Mouse (Mus musculus) testis, postnatal 14 days (tissue): ENCODE data around the gene Dazap2.
"Not testable (repeated sequence)": the region's sequence is repeated elsewhere in the genome, so short reads cannot be mapped to it uniquely, and the experiment has no call there.

Experiments
- DNase-seq: peaks from one replicate; pipeline ENCODE4 v3.0.0; 2021; ENCODE audit warnings: low spot score

The Dazap2 gene

DNA sequence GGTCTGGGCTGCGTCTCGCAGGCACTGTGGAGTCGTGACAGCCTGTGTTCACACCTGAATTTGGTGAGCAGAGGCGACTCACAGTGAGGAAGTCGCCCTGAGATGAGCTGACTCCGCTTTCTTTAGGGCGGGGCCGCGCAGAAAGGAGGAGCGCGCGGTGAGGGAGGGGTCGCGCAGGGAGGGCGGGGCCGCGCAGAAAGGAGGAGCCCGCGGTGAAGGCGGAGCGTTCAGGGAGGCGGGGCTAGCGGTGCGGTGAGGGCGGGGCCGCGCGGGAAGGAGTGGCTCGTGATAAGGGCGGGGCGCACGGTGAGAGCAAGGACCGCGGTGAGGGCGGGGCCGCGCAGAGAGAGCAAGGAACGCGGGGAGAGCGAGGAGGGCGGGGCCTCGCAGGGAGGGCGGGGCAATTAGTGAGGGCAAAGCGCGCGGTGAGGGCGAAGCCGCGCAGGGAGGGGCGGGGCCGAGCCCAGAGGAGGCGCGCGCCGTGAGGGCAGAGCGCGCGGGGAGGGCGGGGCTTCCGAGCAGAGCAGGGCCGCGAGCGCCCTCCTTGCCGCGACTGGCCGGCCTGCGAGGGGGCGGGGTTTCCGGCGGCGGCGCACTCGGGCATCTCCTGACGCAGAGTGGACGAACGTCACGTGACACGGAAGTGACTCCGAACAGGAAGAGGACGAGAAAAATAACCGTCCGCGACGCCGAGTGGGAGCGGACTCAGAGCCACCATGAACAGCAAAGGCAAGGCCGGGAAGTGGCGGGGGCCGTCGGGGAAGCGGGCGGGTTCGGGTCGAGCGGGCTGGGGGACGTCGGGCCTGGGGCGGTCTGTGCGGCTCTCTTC, at the start of gene Dazap2:
Dazap2 (plus strand) TSS at position 354 of the 829 bp plus-strand sequence.
- peak; percentile 99 for DNase-seq

DNA sequence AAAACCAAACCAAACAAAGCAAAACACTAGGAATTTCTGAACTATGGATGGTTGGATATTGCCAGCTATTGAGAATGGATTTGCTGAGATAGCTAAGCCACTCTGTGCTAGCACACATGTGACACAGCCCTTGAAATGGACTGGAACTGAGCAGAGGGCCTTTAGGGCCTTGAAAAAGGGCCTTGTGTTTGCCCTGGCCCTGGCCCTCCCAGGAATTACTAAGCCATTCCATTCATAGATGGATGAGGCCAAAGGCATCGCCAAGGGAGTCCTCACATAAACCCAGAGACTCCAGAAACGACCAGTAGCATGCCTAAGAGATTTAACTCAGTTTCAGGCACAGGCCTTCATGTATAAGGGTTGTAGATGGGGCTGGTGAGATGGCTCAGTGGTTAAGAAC, 48.6 kb upstream of the Dazap2 start:
- DNase-seq: no peak

DNA sequence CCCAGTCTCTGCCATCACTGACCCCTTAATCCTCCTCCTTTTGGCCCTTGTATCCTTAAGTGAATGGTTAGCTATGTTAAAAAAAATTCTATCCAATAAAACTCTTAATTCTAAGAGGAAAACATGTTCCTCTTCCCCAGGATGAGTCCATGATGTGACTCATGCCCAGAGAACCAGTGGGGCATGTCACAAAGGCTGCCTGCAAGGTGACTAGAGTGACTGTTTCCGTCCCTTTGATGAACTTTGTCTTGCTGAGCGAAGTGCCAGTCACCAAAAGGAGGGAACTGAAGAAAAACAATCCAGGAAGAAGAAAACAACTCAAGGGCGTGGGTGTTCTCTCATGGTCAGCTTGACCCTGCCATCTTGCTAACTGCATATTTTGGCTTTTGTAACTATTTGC, 45.9 kb upstream of the Dazap2 start:
- no peak for DNase-seq

DNA sequence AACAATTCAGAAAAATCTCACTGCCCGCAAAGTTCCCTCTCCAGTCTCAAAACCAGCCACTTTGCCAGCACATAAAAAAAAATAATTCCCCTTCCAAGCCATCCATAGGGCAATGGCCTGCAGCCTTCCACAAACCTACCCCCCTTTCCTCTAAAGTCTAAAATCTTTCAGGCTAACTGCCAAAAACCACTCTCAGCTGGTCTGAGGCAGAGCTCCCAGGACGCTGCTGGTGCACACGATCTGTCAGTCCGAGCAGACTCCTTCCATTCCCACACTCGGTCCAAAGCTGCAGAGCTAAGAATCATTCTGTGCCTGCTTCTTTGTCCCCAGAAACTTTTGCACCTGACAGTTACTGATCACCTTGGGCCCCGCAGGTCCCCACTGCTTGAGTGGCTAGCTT, 41.2 kb upstream of the Dazap2 start:
- DNase-seq: no peak

DNA sequence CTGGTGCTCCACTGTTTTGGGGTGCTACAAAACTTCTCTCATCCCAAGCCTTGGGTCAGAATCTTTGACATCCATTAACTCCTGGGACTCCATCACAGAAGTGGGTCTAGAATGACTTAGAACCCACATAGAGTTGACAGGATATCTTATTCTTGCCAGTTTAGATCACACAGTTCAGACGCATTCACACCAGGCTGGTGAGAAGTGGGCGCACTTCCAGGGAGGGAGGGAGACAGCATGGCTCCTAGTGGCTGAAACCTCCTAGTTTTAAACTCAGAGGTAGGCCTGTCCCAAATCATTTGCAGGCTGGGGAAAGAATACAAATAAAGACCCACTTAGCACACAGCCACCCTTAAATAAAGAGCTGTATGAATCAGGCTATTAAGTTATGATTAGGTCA, 40.8 kb upstream of the Dazap2 start:
- DNase-seq: no peak

DNA sequence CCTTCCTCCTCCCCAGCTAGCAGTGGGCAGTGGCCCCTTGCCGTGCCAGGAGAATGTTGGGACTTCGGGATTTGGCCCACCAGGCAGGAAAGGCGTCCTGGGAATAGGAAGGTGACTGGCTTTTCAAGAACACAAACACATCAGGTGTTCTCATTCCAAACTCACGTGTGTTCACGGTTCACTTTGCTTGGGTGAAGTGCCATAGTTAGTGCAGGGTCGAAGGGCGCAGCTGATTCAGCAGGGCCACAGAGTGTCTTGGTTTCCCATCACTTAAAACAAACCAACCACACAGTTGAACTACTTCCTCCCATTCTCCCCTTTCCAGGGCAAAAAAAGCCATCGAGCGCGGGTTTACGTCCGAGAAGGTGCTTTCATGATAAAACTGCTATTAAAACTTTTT, 39.8 kb upstream of the Dazap2 start:
- no peak for DNase-seq

DNA sequence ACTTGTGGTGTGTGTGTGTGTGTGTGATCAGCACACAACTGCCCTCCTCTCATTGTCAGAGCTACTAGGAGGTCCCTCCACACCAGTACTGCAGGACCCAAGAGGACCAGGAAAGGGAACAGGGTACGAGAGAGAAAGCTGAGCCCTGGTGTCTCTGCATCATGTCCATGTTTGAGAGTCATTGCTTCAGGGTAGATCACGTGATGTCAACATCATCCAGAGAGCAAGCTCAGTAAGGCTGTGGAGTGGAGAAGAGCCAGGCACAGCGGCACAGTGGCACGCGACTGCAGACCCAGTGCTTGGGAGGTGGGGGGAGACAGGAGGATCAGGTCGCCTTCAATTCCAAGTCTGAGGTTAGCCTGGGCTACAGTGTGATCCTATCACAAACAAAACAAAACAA, 38.8 kb upstream of the Dazap2 start:
- no peak for DNase-seq

DNA sequence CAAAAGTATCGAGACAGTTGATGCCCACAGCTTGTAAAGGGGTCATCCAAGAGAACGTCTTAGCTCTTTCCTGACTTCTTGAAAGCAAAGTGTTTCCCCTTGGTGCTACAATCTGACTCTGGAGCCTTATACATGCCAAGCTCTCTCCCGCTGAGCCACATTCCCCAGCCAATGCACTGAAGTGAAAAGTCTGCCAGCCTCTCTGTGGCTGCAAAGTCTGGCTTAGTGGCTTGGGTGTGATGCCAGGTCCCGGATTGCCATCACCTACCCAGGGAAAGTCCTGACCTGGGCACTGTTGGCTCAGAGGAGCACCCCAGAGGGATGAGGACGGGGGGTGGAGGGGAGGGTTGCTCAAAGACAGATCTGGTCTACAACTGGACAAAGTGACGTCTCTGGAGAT, 38.3 kb upstream of the Dazap2 start:
- DNase-seq: no peak

DNA sequence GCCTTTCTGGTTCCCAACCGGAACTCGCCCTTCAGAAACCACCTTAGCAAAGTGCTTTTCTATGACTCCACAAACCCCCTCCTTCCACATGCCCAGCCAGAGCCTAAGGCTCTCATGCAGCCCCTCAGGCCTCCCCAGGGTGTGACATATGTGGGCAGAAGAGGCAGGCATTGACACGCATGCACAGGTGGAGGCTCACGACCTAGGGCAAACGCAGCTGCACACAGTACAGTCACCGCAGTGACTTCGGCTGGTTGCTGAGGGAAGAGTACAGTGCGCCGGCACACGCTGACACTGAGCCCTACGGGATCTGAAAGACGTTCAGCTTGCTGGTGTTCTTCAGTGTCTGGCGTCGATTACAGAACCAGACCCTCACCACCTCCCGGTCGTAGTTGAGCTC, 37.2 kb upstream of the Dazap2 start:
- no peak for DNase-seq

DNA sequence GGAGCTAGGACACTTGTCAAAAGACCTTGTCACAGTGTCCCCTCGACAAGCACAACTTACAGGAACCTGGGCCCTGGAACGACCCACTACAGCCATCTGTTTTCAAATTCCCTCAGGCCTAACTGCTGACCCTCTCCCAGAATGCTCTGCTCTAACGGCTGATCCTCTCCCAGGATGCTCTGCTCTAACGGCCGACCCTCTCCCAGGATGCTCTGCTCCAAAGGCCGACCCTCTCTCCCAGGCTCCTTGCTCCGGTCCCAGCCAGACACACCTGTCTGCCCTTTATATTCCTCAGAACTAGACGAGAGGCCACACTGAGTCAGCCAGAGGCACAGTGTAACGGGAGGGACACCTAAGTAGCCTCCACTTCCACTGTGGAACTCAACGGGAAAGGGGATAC, 35.0 kb upstream of the Dazap2 start:
- DNase-seq: no peak

DNA sequence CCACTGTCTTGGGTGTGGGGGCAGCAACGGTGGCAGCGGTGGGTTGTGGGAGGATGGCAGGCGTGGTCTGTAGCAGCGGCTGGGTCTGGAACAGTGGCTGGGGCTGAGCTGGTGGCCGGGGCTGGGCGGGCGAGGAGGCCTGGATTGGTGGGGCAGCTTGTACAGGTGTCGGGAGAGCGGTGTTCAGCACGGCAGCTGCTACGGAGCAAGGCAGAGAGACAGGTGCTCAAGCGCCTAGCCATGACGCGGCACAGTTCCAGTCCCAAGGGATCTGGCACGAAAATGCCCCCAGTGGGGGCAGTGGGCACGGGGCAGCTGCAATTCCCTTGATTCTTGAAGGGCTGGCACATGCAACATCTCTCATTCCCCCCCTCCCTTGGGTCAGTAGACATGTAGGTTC, 29.2 kb upstream of the Dazap2 start:
- DNase-seq: no peak

DNA sequence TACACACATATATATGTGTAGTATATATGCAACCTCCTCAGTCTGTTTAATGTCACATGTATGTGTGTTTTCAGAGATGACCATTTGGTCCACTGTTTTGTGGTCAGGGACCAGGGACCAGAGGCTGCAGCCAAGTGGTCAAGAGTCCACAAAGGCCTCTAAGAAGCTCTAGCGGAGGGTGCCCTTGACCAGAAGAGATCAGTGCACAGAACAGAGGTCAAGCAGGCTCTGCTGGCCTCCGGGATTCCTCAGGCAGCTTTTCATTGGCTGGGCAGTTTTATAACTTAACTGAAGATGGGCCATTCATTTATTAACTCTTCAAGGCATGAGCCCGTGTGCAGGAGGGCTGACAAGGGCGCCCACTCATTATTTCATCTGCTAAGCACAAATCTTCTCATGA, 28.0 kb upstream of the Dazap2 start:
- no peak for DNase-seq

DNA sequence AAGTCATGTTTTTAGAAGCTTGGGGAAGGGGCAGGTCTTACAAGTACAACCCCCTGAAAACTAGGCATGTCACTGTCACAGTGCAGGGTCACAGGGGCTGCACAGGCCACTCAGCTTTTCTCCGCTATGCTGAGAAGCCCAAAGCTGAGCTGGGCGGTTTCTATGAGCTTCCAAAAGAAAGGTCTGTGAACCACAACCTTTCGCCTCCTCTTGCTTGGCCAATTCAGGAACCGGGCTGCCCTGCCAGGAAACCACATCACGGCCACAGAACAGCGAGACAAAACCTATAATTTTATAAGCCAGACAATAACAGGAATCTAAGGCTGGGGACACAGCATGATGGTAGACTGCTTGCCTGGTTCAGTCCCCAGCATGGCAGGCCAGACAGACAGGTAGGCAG, 26.9 kb upstream of the Dazap2 start:
- no peak for DNase-seq

DNA sequence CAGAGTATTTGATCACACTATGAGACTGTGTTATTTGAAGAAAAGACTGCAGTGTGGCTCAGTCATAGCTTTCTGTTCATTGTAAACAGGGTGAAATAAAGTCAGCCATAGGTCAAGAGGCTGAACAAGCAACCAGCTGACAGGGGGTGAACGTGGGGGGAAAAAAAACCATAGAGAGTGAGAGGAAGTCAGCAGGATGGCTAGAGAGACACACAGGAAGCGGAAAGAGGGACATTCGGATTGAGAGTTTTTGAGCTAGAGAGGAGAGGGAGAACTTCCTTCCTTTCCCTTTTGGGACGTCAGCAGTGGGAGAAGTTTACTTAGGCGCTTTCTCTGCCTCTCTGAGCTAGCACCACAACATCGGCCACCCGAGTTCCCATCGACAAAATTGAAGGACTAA, 24.7 kb upstream of the Dazap2 start:
- no peak for DNase-seq

DNA sequence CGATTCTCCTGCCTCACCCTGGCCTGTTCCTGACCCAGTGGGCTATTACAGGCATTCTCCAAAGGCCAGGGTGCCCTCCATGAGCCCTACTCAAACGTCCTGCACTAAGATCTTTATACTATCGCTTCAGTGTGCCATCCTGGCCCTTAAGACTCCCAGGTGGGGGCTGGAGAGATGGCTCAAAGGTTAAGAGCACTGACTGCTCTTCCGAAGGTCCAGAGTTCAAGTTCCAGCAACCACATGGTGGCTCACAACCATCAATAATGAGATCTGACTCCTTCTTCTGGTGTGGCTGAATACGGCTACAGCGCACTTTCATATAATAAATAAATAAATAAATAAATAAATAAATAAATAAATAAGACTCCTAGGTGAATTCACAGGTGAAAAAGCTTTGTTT, 22.3 kb upstream of the Dazap2 start:
- DNase-seq: no peak

DNA sequence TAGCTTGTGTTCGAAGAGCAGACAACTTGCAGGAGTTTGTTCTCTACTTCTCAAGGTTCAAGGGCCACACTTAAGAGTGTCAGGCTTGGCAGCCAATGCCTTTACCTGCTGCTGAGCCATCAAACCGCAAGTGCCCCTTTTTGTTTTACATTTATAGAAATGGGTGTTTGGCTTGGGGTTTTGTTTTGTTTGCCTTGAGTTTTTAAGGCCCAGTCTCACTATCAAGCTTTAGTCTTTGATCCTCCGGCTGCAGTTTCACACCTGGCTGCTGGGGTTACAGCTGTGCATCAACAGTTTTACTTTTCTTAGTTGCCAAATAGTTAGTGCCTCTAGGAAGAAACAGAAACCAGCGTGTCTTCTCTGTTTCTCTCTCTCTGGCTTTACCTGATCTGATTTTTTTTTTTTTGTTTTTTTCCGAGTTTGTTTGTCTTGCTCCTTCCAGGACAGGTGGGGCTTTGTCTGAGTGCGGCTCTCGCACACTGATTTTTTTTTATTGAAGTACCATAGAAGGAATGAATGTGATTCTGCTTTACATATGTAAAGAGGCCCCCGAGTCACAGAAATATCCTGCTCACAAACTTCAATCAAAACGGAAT, 16.8 kb upstream of the Dazap2 start:
- no peak for DNase-seq

DNA sequence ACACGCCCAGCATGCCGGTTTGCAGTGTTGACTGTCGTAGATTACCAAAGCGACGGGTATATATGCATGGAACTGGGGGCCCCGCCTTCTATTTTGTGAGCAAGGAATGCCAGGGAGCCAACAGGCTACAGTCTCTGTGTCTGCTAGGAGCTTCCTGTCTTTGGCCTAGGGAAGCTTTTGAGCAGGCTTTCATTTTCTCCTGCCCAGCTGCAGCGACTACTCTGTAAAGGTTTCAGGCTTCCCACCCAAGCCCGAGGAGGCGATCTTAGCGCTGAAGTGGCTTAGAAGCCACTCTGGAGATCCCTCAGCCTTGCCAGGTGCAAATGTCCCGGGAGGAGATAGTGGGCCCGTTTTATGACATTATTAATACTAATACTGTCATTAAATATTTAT, 16.3 kb upstream of the Dazap2 start:
- no peak for DNase-seq

DNA sequence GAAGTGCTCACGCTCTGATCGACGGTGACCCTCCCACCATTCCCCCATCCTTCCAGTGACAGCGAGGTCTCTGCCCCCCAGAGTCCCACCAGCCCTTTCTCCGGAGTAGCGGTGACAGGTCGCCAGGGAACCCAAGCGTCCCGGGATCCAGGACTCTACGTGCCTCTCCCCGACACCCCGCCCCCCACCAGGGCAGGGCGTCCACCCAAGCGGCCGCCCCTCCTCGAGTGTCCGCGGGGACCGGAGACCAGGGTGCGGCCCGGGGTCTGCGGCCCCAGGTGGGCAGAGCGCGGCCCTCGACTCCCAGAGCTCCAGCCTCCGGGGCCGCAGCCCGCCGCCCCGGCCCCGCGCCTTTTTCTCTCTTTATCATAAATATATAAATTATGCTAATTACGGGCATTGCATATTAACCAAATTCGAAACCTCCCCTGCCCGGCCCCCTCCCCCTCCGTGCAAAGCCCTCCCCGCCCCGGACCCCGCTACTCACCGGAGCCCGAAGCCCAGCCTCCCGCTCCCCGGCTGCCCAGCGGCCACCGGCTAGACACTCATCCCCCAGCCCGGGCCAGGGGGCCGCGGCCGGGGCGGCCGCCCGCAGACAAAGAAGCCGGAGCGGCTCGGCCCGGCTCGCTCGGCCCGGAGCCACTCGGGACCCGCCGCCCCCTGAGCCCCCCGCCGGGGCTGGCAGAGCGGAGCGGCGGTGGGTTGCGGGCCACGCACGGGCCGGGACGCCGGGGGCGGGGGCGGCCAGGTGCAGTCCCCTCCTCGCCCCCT, 15.7 kb upstream of the Dazap2 start, which contains the start of gene Pou6f1:
Pou6f1 (minus strand) TSS at position 709 of the 771 bp plus-strand sequence.
- DNase-seq: no peak

DNA sequence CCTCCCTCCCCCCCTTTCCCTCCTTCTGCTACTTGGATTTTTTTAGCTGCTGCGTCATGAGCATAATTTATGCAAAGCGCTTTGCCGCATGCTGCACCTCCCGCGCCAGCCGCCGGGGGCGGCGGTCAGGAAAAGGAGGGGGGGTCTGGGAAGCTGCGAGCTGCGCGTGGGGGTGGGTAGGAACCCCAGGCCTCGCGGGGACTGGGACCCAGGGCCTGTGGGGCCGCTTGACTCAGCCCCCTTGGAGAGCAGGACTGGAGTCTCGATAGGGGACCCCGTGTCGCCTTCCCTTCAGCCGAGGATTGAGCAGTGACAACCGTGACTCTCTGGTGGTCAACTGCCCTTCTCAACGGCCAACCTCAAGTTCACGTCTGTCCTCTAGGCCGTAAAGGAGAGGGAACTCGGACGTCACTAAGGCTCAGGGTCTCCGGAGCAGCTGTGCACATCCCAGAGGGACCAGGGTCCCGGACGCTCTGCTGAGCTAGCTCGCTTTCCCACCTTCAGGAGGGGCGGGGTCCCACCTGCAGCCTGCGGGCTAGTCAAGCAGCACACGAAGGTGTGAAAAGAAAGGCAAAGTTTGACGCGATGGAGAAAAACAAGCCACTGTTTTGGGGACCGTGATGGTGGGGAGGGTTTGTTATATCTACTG, 15.0 kb upstream of the Dazap2 start:
- peak; percentile 66 for DNase-seq

DNA sequence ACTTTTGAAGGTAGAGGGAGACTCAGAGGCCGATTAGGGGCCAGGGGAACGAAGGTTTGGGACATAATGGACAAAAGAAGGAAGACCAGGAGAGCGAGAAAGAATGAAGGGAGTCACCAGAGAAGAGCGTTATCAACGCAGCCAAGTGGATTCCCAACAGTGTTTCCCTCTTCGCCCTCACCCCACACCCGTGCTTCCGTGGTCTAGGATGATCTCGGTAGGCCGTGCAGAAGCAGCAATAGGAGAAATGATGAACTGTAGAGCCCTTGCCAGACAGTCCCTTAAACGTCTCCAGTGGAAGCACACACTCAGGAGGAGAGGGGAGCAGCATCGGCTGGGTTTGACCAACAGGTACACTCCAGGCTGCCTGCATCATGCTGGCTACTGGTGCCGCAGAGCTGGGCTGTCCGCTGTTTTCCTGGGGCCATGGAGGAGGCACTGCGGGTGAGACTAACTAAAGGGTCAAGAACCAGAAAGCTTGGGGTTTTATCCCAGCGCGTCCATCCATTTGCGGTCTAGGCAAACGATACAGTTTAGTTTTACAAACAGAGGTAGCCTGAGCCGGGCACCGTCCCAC, 14.4 kb upstream of the Dazap2 start:
- no peak for DNase-seq

DNA sequence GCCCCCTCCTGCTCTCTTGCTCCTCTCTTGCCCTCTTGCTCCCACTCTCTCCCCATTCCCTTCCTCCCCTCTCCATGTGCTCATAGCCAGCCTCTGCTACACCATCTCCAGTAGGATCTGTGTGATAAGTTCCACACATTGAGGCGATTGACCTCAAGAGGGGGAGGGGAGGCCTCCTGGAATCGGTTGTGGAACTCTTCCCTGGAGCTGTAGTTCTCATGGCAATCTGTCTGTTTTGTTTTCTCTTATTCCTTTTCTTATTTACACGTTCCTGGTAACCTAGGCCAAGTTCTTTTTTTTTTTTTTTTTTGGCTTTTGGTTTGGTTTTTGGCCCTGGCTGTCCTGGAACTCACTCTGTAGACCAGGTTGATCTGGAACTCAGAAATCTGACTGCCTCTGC, 13.5 kb upstream of the Dazap2 start:
- DNase-seq: no peak

DNA sequence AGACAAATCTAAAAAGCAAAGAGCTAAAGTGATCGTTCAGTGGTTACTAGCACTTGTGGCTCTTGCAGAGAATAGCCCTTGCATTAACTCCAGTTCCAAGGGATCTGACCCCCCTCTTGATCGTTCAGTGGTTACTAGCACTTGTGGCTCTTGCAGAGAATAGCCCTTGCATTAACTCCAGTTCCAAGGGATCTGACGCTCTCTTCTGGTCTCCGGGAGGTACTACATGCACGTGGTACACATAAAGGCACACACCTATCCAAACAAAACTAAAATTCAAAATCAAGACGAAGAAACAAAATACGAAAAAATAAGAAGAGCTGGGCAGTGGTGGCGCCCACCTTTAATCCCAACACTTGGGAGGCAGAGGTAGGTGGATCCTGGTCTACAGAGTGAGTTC, 8.5 kb upstream of the Dazap2 start:
- DNase-seq: not testable (repeated sequence)
